Mouse (Mus musculus) bone marrow, adult 2 months (tissue): ENCODE results near the gene Rfesd. TPM values are rescaled to one million over a fixed set of nuclear protein-coding genes. Genes with fewer than 3 reads are reported as not detected.

ENCODE experiments used
- H3K27ac ChIP-seq: fragments of 200-500 bp; 2 replicates; pipeline ENCODE4 v1.5.1; 2012; ENCODE audit warnings: low read depth, mild to moderate bottlenecking, control low read depth, inconsistent platforms, low read length; ENCODE audit not compliant: control insufficient read depth, poor library complexity, insufficient read depth
- H3K4me1 ChIP-seq: fragments of 200-500 bp; 2 replicates; pipeline ENCODE4 v1.6.1; 2011; ENCODE audit warnings: low read length; ENCODE audit not compliant: control insufficient read depth, insufficient read depth
- H3K4me3 ChIP-seq: fragments of 200-500 bp; replicated peaks from 2 replicates; pipeline ENCODE3; 2011; ENCODE audit warnings: mild to moderate bottlenecking, low read depth, low read length, control low read depth; ENCODE audit not compliant: control insufficient read depth
- CTCF ChIP-seq: fragments of 200-500 bp; IDR thresholded peaks from 2 replicates; pipeline ENCODE4 v1.5.1; 2011; ENCODE audit warnings: low read length, control low read depth; ENCODE audit not compliant: control insufficient read depth, insufficient read depth
- POLR2A ChIP-seq: fragments of 200-500 bp; IDR thresholded peaks from 2 replicates; pipeline ENCODE4 v1.6.1; 2011; ENCODE audit warnings: low read depth, mild to moderate bottlenecking, control low read depth, low read length, borderline replicate concordance; ENCODE audit not compliant: control insufficient read depth
- WGBS: fragments of 180-500 bp; shearing (Covaris S2); methylation state at CpG from one replicate; pipeline ENCODE4 v1.1.7; 2018; 5-methylcytosine and 5-hydroxymethylcytosine counted together
- polyA plus RNA-seq: library from polyadenylated mRNA; stranded (reverse); fragments of >200 nt; gene quantifications from 2 replicates; pipeline ENCODE4 v1.2.4, GENCODE M21; 2011; ENCODE audit warnings: low replicate concordance; ENCODE audit not compliant: missing spikeins, insufficient read depth, insufficient read length

The Rfesd gene
- polyA plus RNA-seq, 1 experiment = 55.3 TPM

GRCm38 (mm10) chr13:76014511-76014910, 4.0 kb downstream of the Rfesd start:
- no peak overlapping the region for H3K27ac ChIP-seq
- 41% methylated on average over 2 of the region's 2 CpGs for WGBS
- no peaks in the 10 kb centered on the region; the same call in 1 of the 2 replicates for H3K4me1 ChIP-seq
- H3K4me3 ChIP-seq = no peak overlapping the region
- no peak for TF ChIP-seq POLR2A
- no peak for TF ChIP-seq CTCF

- 69% methylated on average over 3 of the region's 3 CpGs for WGBS
- Histone ChIP-seq H3K4me1 (no peaks in the 10 kb centered on the region), H3K27ac (no peak overlapping the region), H3K4me3 (no peak overlapping the region)
- TF ChIP-seq CTCF (no peak), POLR2A (no peak)
These were observed 15.2 kb downstream of the Rfesd start for GRCm38 (mm10) chr13:76003272-76003671.

DNA sequence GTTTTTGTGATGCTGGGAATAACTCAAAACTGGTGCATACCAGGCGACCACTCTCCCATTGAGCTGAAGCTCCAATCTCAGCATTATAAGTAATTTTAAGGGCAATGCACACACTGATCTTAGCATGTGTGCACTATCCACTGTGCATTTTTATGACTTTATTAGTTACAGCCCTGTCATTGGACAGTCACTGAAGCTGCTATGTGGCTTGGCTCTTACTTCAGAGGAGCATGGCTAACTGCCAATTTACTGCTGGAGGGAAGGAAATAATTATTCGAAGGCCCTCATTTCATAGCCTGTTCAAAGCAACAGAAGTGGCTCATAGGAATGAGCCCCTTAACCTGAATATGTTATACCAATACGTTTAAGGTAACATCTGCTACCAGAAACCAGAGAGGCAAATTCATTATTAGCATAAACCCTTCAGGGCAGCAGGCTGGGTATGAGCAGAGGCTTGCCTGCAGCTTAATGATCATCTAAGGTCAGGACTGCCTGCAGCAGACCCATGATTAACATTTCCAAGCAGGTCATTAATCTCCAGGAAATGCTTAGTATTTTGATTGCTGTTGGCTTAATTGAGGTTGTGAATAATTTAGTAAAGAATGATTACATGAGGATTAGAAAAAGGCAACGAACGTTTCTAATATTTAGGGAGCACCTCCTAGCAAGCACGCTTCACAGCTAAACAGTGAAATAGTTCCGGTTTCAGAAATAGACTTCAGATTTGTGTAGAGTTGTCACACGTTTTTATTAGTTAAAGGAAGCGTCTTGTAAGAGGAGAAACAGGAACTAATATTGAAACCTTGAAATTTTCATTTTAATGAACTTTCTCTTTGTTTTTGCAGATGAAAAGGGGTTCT, 26.1 kb downstream of the Rfesd start:
- Histone ChIP-seq H3K27ac (no peak overlapping the region), H3K4me1 (no peaks in the 10 kb centered on the region; the same call in 1 of the 2 replicates), H3K4me3 (no peak overlapping the region)
- no peak for TF ChIP-seq CTCF
- TF ChIP-seq POLR2A = no peak
- 10% methylated on average over 9 of the region's 9 CpGs for WGBS

- Histone ChIP-seq H3K4me1 (no peaks in the 10 kb centered on the region; the same call in 1 of the 2 replicates), H3K27ac (no peak overlapping the region), H3K4me3 (no peak overlapping the region)
- 78% methylated on average over 1 of the region's 1 CpGs for WGBS
- no peak for TF ChIP-seq CTCF
- no peak for TF ChIP-seq POLR2A
These were observed 30.4 kb downstream of the Rfesd start for GRCm38 (mm10) chr13:75988096-75988495.

DNA sequence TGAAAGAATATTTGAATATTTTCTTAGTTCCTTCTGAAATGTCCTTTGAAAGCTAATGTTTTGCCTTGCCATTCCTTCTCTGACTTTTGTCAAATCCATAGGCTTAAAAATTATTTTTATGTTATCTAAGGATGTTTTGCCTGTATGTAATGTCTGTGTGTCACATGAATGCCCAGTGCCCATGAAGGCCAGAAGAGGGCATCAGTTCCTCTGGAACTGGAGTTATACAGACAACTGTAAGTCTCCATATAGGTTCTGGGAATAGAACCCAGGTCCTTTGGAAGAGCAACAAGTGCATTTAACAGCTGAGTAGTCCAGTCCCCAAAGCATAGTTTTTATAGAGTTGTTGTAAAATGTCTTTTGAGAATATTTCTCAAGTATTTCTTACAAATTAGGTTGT, 36.6 kb downstream of the Rfesd start:
- TF ChIP-seq CTCF (peak; percentile 36), POLR2A (no peak)
- Histone ChIP-seq H3K4me3 (no peak overlapping the region), H3K27ac (no peak overlapping the region), H3K4me1 (no peaks in the 10 kb centered on the region)

- no peak overlapping the region for H3K27ac ChIP-seq
- no peak overlapping the region for H3K4me3 ChIP-seq
- WGBS = 84% methylated on average over 2 of the region's 2 CpGs
- H3K4me1 ChIP-seq = no peaks in the 10 kb centered on the region; the same call in 1 of the 2 replicates
- no peak for TF ChIP-seq CTCF
- TF ChIP-seq POLR2A = no peak
These were observed 41.9 kb downstream of the Rfesd start for GRCm38 (mm10) chr13:75976649-75977048.

DNA sequence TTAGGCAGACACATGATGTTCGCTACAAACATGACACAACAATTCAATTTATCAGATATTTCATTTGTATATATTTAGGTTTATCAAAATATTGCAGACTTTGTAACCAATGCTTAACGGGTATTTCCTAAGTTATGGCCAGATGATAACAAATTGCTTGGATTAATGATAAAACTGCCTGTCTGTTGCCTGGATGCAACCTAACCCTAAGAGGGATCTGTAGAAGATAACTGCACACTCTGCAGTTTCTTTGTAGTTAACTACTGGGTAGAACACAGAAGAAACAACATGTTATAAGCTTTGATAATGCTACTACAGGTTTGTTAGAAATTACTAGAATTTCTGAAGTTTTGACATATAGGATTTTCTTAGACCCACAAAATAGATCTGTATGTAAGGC, 42.3 kb downstream of the Rfesd start:
- no peaks in the 10 kb centered on the region; the same call in 1 of the 2 replicates for H3K4me1 ChIP-seq
- 64% methylated on average over 2 of the region's 2 CpGs for WGBS
- H3K27ac ChIP-seq = no peak overlapping the region
- TF ChIP-seq POLR2A = no peak
- H3K4me3 ChIP-seq = no peak overlapping the region

DNA sequence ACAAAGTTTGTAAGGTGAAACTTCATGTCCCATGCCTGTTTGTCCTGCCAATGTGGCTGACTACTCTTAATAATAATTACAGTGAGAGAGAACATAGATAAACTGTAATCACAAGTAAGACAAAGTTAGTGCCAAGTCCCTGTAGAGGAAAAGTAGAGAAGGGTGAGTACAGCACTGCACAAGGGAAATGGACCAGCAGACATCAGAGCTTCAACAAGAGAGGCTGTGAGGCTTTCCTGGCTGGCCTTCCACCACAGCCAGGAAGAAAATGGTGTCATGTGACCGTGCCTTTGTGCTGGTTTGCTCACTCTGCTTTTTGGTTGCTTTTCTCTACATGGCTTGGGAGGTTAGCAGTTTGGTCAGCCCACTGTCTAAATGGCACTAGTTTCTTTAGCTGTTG, 42.9 kb downstream of the Rfesd start:
- TF ChIP-seq POLR2A = no peak
- TF ChIP-seq CTCF = no peak
- Histone ChIP-seq H3K4me1 (no peaks in the 10 kb centered on the region; the same call in 1 of the 2 replicates), H3K27ac (no peak overlapping the region), H3K4me3 (no peak overlapping the region)
- WGBS = 61% methylated on average over 1 of the region's 1 CpGs
